Comparison of ENCODE assay signal across 28 mouse cellular contexts in the genomic region with DNA sequence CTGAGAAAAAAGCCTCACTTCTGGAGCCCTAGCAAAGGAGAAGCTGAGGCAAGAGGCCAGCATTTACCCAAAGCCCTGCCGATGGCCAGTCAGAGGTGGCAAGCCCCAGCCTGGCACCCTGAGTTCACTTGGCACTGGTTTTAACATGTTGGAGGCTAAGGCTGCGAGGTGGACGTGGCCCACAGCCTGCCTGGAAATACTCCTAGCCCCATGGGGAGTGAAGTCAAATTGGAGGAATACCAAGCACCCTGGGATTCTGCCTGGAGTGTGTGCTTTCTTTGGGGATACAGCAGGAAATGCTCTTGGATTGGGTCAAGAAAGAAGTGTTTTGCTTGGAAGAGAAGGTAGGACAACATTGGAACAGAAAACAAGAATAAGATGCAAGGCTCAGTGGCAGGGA. TPM values are rescaled to one million over a fixed set of nuclear protein-coding genes. Genes with fewer than 3 reads are reported as not detected.
A peak's percentile ranks its signal among the peaks of the same experiment; 100 is the strongest.
DNase-seq lines count a peak whose midpoint lies in the region; ATAC-seq and TF ChIP-seq lines count a peak whose summit lies in the region.
"Had no signal": no experiment of that assay in that cellular context is flagged by ENCODE, and none has a peak within 500 bp of the region (broad histone marks: within the 10 kb centered on the region; RNA-seq: fewer than 3 reads in every experiment).

No protein-coding gene starts in this region.

- no peaks in the 10 kb centered on the region for H3K27me3 ChIP-seq in midbrain, embryonic 11.5 days (ENCODE audit: control insufficient read depth, insufficient read depth, low read length)
- no peaks in the 10 kb centered on the region for H3K27me3 ChIP-seq in midbrain, postnatal 0 days (ENCODE audit: insufficient read depth, low read length)
- no peaks in the 10 kb centered on the region for H3K27me3 ChIP-seq in hindbrain, postnatal 0 days (ENCODE audit: insufficient read depth, low read length)
- H3K27me3 ChIP-seq: embryonic facial prominence, embryonic 15.5 days; neural tube, embryonic 12.5 days had no signal

- no peak overlapping the region for H3K9ac ChIP-seq in midbrain, embryonic 11.5 days (ENCODE audit: low read length)
- H3K9ac ChIP-seq in midbrain, postnatal 0 days (replicated peaks; ENCODE audit: low read length, poor library complexity, severe bottlenecking) = no peak overlapping the region
- H3K9ac ChIP-seq in hindbrain, postnatal 0 days (replicated peaks; ENCODE audit: low read length) = no peak overlapping the region
- H3K9ac ChIP-seq: embryonic facial prominence, embryonic 15.5 days; forebrain, postnatal 0 days; limb, embryonic 13.5 days; liver, embryonic 14.5 days; lung, embryonic 14.5 days; neural tube, embryonic 12.5 days had no signal

- H3K4me2 ChIP-seq in midbrain, embryonic 11.5 days = no peak overlapping the region
- no peak overlapping the region for H3K4me2 ChIP-seq in midbrain, postnatal 0 days (ENCODE audit: low read depth, low read length, poor library complexity, severe bottlenecking)
- no peak overlapping the region for H3K4me2 ChIP-seq in hindbrain, postnatal 0 days (ENCODE audit: low read depth, low read length)
- H3K4me2 ChIP-seq: embryonic facial prominence, embryonic 15.5 days; limb, embryonic 13.5 days; lung, embryonic 14.5 days; neural tube, embryonic 12.5 days had no signal

- H3K4me1 ChIP-seq in midbrain, embryonic 11.5 days (ENCODE audit: control insufficient read depth, insufficient read depth, low read length) = no peaks in the 10 kb centered on the region
- no peaks in the 10 kb centered on the region for H3K4me1 ChIP-seq in midbrain, postnatal 0 days (ENCODE audit: insufficient read depth, low read length)
- H3K4me1 ChIP-seq in hindbrain, postnatal 0 days (ENCODE audit: insufficient read depth, low read length) = no peaks in the 10 kb centered on the region
- H3K4me1 ChIP-seq: neural tube, embryonic 12.5 days had no signal

- no peak for ATAC-seq in midbrain, embryonic 11.5 days (ENCODE audit: low FRiP score)
- no peak for ATAC-seq in midbrain, postnatal 0 days (ENCODE audit: low FRiP score)
- ATAC-seq in hindbrain, postnatal 0 days = no peak
- ATAC-seq: forebrain, postnatal 0 days had no signal

- 84% methylated on average over 3 of the region's 3 CpGs for WGBS in midbrain, embryonic 11.5 days
- WGBS in midbrain, postnatal 0 days = 73% methylated on average over 3 of the region's 3 CpGs
- 48% methylated on average over 3 of the region's 3 CpGs for WGBS in hindbrain, postnatal 0 days

- H3K9me3 ChIP-seq in midbrain, embryonic 11.5 days (ENCODE audit: control insufficient read depth, low read length) = no peaks in the 10 kb centered on the region
- H3K9me3 ChIP-seq in midbrain, postnatal 0 days (ENCODE audit: low read length) = no peaks in the 10 kb centered on the region
- no peaks in the 10 kb centered on the region for H3K9me3 ChIP-seq in hindbrain, postnatal 0 days (ENCODE audit: low read length)
- H3K9me3 ChIP-seq: embryonic facial prominence, embryonic 15.5 days; forebrain, embryonic 10.5 days; hindbrain, embryonic 10.5 days; limb, embryonic 13.5 days; megakaryocyte, embryonic 14.5 days; neural tube, embryonic 12.5 days had no signal

- H3K27ac ChIP-seq in midbrain, embryonic 11.5 days (ENCODE audit: low read depth, low read length) = no peak overlapping the region
- H3K27ac ChIP-seq in midbrain, postnatal 0 days (ENCODE audit: low read depth, low read length) = no peak overlapping the region
- no peak overlapping the region for H3K27ac ChIP-seq in hindbrain, postnatal 0 days
- no peak overlapping the region for H3K27ac ChIP-seq in layer of hippocampus, adult 2 months
- H3K27ac ChIP-seq: embryonic facial prominence, embryonic 15.5 days; forebrain, embryonic 10.5 days; hindbrain, embryonic 10.5 days; limb, embryonic 13.5 days; liver, embryonic 14.5 days; neural tube, embryonic 12.5 days had no signal

- H3K4me3 ChIP-seq in midbrain, embryonic 11.5 days (ENCODE audit: low read depth, low read length) = no peak overlapping the region
- H3K4me3 ChIP-seq in midbrain, postnatal 0 days (ENCODE audit: low read depth, low read length) = no peak overlapping the region
- no peak overlapping the region for H3K4me3 ChIP-seq in hindbrain, postnatal 0 days (ENCODE audit: low read length)
- no peak overlapping the region for H3K4me3 ChIP-seq in layer of hippocampus, adult 2 months
- H3K4me3 ChIP-seq: embryonic facial prominence, embryonic 15.5 days; forebrain, embryonic 10.5 days; hindbrain, embryonic 10.5 days; limb, embryonic 13.5 days; megakaryocyte, embryonic 14.5 days; neural tube, embryonic 12.5 days had no signal

- TF ChIP-seq CTCF in midbrain, postnatal 0 days (IDR thresholded peaks at IDR 0.05) = no peak
- no peak for TF ChIP-seq CTCF in hindbrain, postnatal 0 days (IDR thresholded peaks at IDR 0.05; ENCODE audit: low read depth)
- TF ChIP-seq CTCF in layer of hippocampus, adult 2 months (conservative IDR thresholded peaks at IDR 0.05) = no peak

- H3K36me3 ChIP-seq in midbrain, embryonic 11.5 days (ENCODE audit: control insufficient read depth, insufficient read depth, low read length) = no peaks in the 10 kb centered on the region
- no peaks in the 10 kb centered on the region for H3K36me3 ChIP-seq in midbrain, postnatal 0 days (ENCODE audit: insufficient read depth, low read length)
- no peaks in the 10 kb centered on the region for H3K36me3 ChIP-seq in hindbrain, postnatal 0 days (ENCODE audit: insufficient read depth, low read length)
- H3K36me3 ChIP-seq: embryonic facial prominence, embryonic 15.5 days; forebrain, embryonic 10.5 days; hindbrain, embryonic 10.5 days; limb, embryonic 13.5 days; neural tube, embryonic 12.5 days had no signal

- DNase-seq in adrenal gland, adult 2 months = peak; percentile 28
- no peak for DNase-seq in adrenal gland, adult 18-20 months (ENCODE audit: low spot score in 2 of 2)
- DNase-seq in kidney, adult 9 months = peak; percentile 39
- no peak for DNase-seq in kidney, adult 18-20 months
- DNase-seq in midbrain, embryonic 11.5 days (ENCODE audit: low spot score, missing footprints) = peak; percentile 44
- no peak for DNase-seq in midbrain, postnatal 0 days (ENCODE audit: low spot score)
- DNase-seq in hindbrain, postnatal 0 days (ENCODE audit: low spot score) = no peak
- no peak for DNase-seq in layer of hippocampus, adult 2 months (ENCODE audit: low spot score in 2 of 2)
- DNase-seq: cerebellum, adult 9-11 months; forebrain, postnatal 0 days; gastrocnemius, postnatal 25 days; lung, embryonic 14.5 days; lung, postnatal 36 days; midbrain, embryonic 14.5 days; right cerebral cortex, postnatal 25 days; spleen, adult 18-20 months had no signal

RNA-seq across cellular contexts. Expression of a gene that starts 19.8 kb away (rescaled TPM):
- 1 to 10 TPM in 1 of 2 experiments, under 1 TPM in 1; 0.49 to 1.1 TPM for total RNA-seq in adrenal gland, adult 2 months (2021)
- 1.5 and 2.6 TPM in 2 replicates for polyA plus RNA-seq in adrenal gland, adult 2 months (2012; rRNA removed)
- total RNA-seq in adrenal gland, adult 18-20 months (2021) = under 1 TPM; 0.46 to 0.93 TPM
- polyA plus RNA-seq in midbrain, embryonic 11.5 days (2014; fragmentation: Nextera tagmentation; extraction: Ambion mirVana) = 0.66 TPM in 1 of 2 replicates, not detected in the other
- total RNA-seq in midbrain, postnatal 0 days (2014; rRNA removed) = 8.4 and 9.8 TPM in 2 replicates
- 8.6 and 10.5 TPM in 2 replicates for polyA plus RNA-seq in midbrain, postnatal 0 days (2015; fragmentation: Nextera tagmentation; extraction: Ambion mirVana)
- 19.0 and 20.3 TPM in 2 replicates for total RNA-seq in hindbrain, postnatal 0 days (2014; rRNA removed)
- 18.6 and 20.6 TPM in 2 replicates for polyA plus RNA-seq in hindbrain, postnatal 0 days (2015; fragmentation: Nextera tagmentation; extraction: Ambion mirVana)
- total RNA-seq in layer of hippocampus, adult 2 months (2021) = 10 to 100 TPM; 37.5 to 39.8 TPM
- total RNA-seq: common myeloid progenitor, adult 5-6 weeks had no signal

RNA-seq across cellular contexts. Expression of a gene that starts 29.5 kb away (rescaled TPM):
- not detected for total RNA-seq in adrenal gland, adult 2 months (2021)
- polyA plus RNA-seq in adrenal gland, adult 2 months (2012; rRNA removed) = 0.44 and 0.55 TPM in 2 replicates
- under 1 TPM in 1 of 2 experiments, not detected in 1; 0.60 TPM for total RNA-seq in adrenal gland, adult 18-20 months (2021)
- polyA plus RNA-seq in midbrain, embryonic 11.5 days (2014; fragmentation: Nextera tagmentation; extraction: Ambion mirVana) = not detected in 2 replicates
- not detected in 2 replicates for total RNA-seq in midbrain, postnatal 0 days (2014; rRNA removed)
- not detected in 2 replicates for polyA plus RNA-seq in midbrain, postnatal 0 days (2015; fragmentation: Nextera tagmentation; extraction: Ambion mirVana)
- total RNA-seq in hindbrain, postnatal 0 days (2014; rRNA removed) = 0.05 TPM in 1 of 2 replicates, not detected in the other
- 0.10 and 0.13 TPM in 2 replicates for polyA plus RNA-seq in hindbrain, postnatal 0 days (2015; fragmentation: Nextera tagmentation; extraction: Ambion mirVana)
- total RNA-seq in layer of hippocampus, adult 2 months (2021) = under 1 TPM in 1 of 2 experiments, not detected in 1; 0.37 TPM
- total RNA-seq: common myeloid progenitor, adult 5-6 weeks; forebrain, postnatal 0 days; gastrocnemius, postnatal 25 days; heart, adult 8-10 months; left cerebral cortex, postnatal 14 days had no signal
- polyA plus RNA-seq: embryonic facial prominence, embryonic 15.5 days; forebrain, embryonic 10.5 days; heart, postnatal 0 days; hindbrain, embryonic 10.5 days; kidney, postnatal 0 days; limb, embryonic 13.5 days; lung, embryonic 14.5 days; neural tube, embryonic 12.5 days had no signal

RNA-seq across cellular contexts. Expression of a gene that starts 49.5 kb away (rescaled TPM):
- total RNA-seq in adrenal gland, adult 2 months (2021) = 10 to 100 TPM; 86.3 to 88.6 TPM
- polyA plus RNA-seq in adrenal gland, adult 2 months (2012; rRNA removed) = 91.9 and 92.2 TPM in 2 replicates
- total RNA-seq in adrenal gland, adult 18-20 months (2021) = 10 to 100 TPM; 60.6 to 66.6 TPM
- polyA plus RNA-seq in midbrain, embryonic 11.5 days (2014; fragmentation: Nextera tagmentation; extraction: Ambion mirVana) = 94.6 and 108 TPM in 2 replicates
- total RNA-seq in midbrain, postnatal 0 days (2014; rRNA removed) = 146 and 246 TPM in 2 replicates
- polyA plus RNA-seq in midbrain, postnatal 0 days (2015; fragmentation: Nextera tagmentation; extraction: Ambion mirVana) = 180 and 187 TPM in 2 replicates
- 134 and 234 TPM in 2 replicates for total RNA-seq in hindbrain, postnatal 0 days (2014; rRNA removed)
- polyA plus RNA-seq in hindbrain, postnatal 0 days (2015; fragmentation: Nextera tagmentation; extraction: Ambion mirVana) = 199 and 208 TPM in 2 replicates
- total RNA-seq in layer of hippocampus, adult 2 months (2021) = 100 to 1,000 TPM; 145 to 147 TPM

RNA-seq across cellular contexts. Expression of a gene that starts 55.9 kb away (rescaled TPM):
- 10 to 100 TPM; 29.3 to 48.2 TPM for total RNA-seq in adrenal gland, adult 2 months (2021)
- polyA plus RNA-seq in adrenal gland, adult 2 months (2012; rRNA removed) = 116 and 153 TPM in 2 replicates
- total RNA-seq in adrenal gland, adult 18-20 months (2021) = 10 to 100 TPM; 31.3 to 35.4 TPM
- 9.4 and 10.4 TPM in 2 replicates for polyA plus RNA-seq in midbrain, embryonic 11.5 days (2014; fragmentation: Nextera tagmentation; extraction: Ambion mirVana)
- 82.0 and 111 TPM in 2 replicates for total RNA-seq in midbrain, postnatal 0 days (2014; rRNA removed)
- 105 and 110 TPM in 2 replicates for polyA plus RNA-seq in midbrain, postnatal 0 days (2015; fragmentation: Nextera tagmentation; extraction: Ambion mirVana)
- 99.6 and 100 TPM in 2 replicates for total RNA-seq in hindbrain, postnatal 0 days (2014; rRNA removed)
- polyA plus RNA-seq in hindbrain, postnatal 0 days (2015; fragmentation: Nextera tagmentation; extraction: Ambion mirVana) = 74.1 and 87.9 TPM in 2 replicates
- total RNA-seq in layer of hippocampus, adult 2 months (2021) = 100 to 1,000 TPM; 396 to 397 TPM
- total RNA-seq: common myeloid progenitor, adult 5-6 weeks had no signal

Comparison
In these comparisons a context has a peak if more than half of its experiments do, and no peak if none do; other contexts are left out.
1. DNase-seq: peak in adrenal gland, adult 2 months (single experiment), kidney, adult 9 months (single experiment) and midbrain, embryonic 11.5 days (single experiment); none in adrenal gland, adult 18-20 months (0 of 2), kidney, adult 18-20 months (single experiment), midbrain, postnatal 0 days (single experiment), hindbrain, postnatal 0 days (single experiment) and layer of hippocampus, adult 2 months (0 of 2).